Mouse (Mus musculus): ENCODE data around the gene 4930455H04Rik.

- TF ChIP-seq CTCF (IDR thresholded peaks at IDR 0.05; ENCODE audit: low read depth, low read length), result no peak
- TF ChIP-seq POLR2A (IDR thresholded peaks at IDR 0.05; ENCODE audit: insufficient read depth, low read length), result no peak
Observed at GRCm38 (mm10) chr3:116967436-116967835, 631 bp upstream of the 4930455H04Rik start.
